In genomic region chr13:19026923-19027322, GRCm38 (mm10) we compare ENCODE assay signal across 21 mouse cellular contexts.
DNase-seq lines count a peak whose midpoint lies in the region; ATAC-seq lines count a peak whose summit lies in the region.
"Had no signal": no experiment of that assay in that cellular context is flagged by ENCODE, and none has a peak within 500 bp of the region (broad histone marks: within the 10 kb centered on the region; RNA-seq: fewer than 3 reads in every experiment).

No protein-coding gene starts in this region.

- no peak overlapping the region for H3K9ac ChIP-seq in forebrain, embryonic 11.5 days (ENCODE audit: low read length)
- H3K9ac ChIP-seq: heart, embryonic 15.5 days; hindbrain, embryonic 15.5 days; limb, embryonic 15.5 days; liver, embryonic 15.5 days; neural tube, embryonic 13.5 days had no signal

- ATAC-seq in frontal cortex, adult (ENCODE audit: low TSS enrichment), result peak; percentile 75
- no peak for ATAC-seq in megakaryocyte, adult 5-6 weeks (ENCODE audit: poor library complexity, severe bottlenecking)
- ATAC-seq in forebrain, embryonic 11.5 days (replicated peaks; ENCODE audit: low FRiP score), result no peak
- ATAC-seq: intestine, postnatal 0 days; lung, postnatal 0 days had no signal

- no peak overlapping the region for H3K4me2 ChIP-seq in forebrain, embryonic 11.5 days (ENCODE audit: low read depth, low read length, severe bottlenecking)
- H3K4me2 ChIP-seq: heart, embryonic 15.5 days; hindbrain, embryonic 15.5 days; limb, embryonic 15.5 days; liver, embryonic 15.5 days; neural tube, embryonic 13.5 days had no signal

- no peak overlapping the region for H3K27ac ChIP-seq in forebrain, embryonic 11.5 days (ENCODE audit: low read depth, low read length)
- H3K27ac ChIP-seq: forebrain, embryonic 10.5 days; heart, embryonic 15.5 days; hindbrain, embryonic 15.5 days; limb, embryonic 15.5 days; liver, embryonic 15.5 days; neural tube, embryonic 13.5 days; stomach, postnatal 0 days had no signal

- H3K4me3 ChIP-seq in forebrain, embryonic 11.5 days (ENCODE audit: low read depth, low read length), result no peak overlapping the region
- H3K4me3 ChIP-seq: forebrain, embryonic 10.5 days; heart, embryonic 15.5 days; hindbrain, embryonic 15.5 days; limb, embryonic 15.5 days; liver, embryonic 15.5 days; neural tube, embryonic 13.5 days had no signal

- no peaks in the 10 kb centered on the region for H3K4me1 ChIP-seq in forebrain, embryonic 11.5 days (replicated peaks; ENCODE audit: control insufficient read depth, insufficient read depth, low read length)
- H3K4me1 ChIP-seq: heart, embryonic 15.5 days; limb, embryonic 15.5 days; liver, embryonic 15.5 days had no signal

- H3K36me3 ChIP-seq in forebrain, embryonic 11.5 days (ENCODE audit: control insufficient read depth, insufficient read depth, low read length), result no peaks in the 10 kb centered on the region
- H3K36me3 ChIP-seq: forebrain, embryonic 10.5 days; heart, embryonic 15.5 days; hindbrain, embryonic 15.5 days; limb, embryonic 15.5 days; liver, embryonic 15.5 days; neural tube, embryonic 13.5 days had no signal

- no peak for DNase-seq in frontal cortex, postnatal 14 days (ENCODE audit: low spot score in 2 of 2)
- peak; percentile 2 for DNase-seq in 3T3-L1 (ENCODE audit: low read depth, low spot score)
- DNase-seq in cerebellum, adult 11-12 months, result peak; percentile 63
- peak; percentile 61 to 76 for DNase-seq in cerebellum, postnatal 14 days
- DNase-seq in forebrain, embryonic 11.5 days (ENCODE audit: low spot score), result no peak
- DNase-seq: gastrocnemius, postnatal 36 days; heart, postnatal 4 days; midbrain, embryonic 14.5 days; thymus, postnatal 14 days had no signal

- 81% methylated on average over 3 of the region's 3 CpGs for WGBS in forebrain, embryonic 11.5 days

- no peaks in the 10 kb centered on the region for H3K27me3 ChIP-seq in forebrain, embryonic 11.5 days (ENCODE audit: control insufficient read depth, insufficient read depth, low read length)
- H3K27me3 ChIP-seq: CH12.LX; heart, embryonic 15.5 days; hindbrain, embryonic 15.5 days; limb, embryonic 15.5 days; liver, embryonic 15.5 days; neural tube, embryonic 13.5 days had no signal

- H3K9me3 ChIP-seq in forebrain, embryonic 11.5 days (ENCODE audit: control insufficient read depth, low read length), result no peaks in the 10 kb centered on the region
- H3K9me3 ChIP-seq: forebrain, embryonic 10.5 days; heart, embryonic 15.5 days; hindbrain, embryonic 15.5 days; limb, embryonic 15.5 days; liver, embryonic 15.5 days; neural tube, embryonic 13.5 days had no signal

Comparison
In these comparisons a context has a peak if more than half of its experiments do, and no peak if none do; other contexts are left out.
1. DNase-seq: peak in 3T3-L1 (single experiment), cerebellum, adult 11-12 months (single experiment) and cerebellum, postnatal 14 days (2 of 2); none in frontal cortex, postnatal 14 days (0 of 2) and forebrain, embryonic 11.5 days (single experiment).